Mouse (Mus musculus) subcutaneous adipose tissue, adult 2 months (tissue): Measurements from ENCODE around the gene Dynlt1c. TPM values are rescaled to one million over a fixed set of nuclear protein-coding genes. Genes with fewer than 3 reads are reported as not detected.

Experiments used
- polyA plus RNA-seq: library from polyadenylated mRNA; depleted of rRNA; stranded (reverse); fragments of >200 nt; gene quantifications from 2 replicates; pipeline ENCODE4 v1.2.3, GENCODE M21; 2012; ENCODE audit warnings: low replicate concordance; rRNA removed

Gene Dynlt1c
- 8.3 and 15.5 TPM in 2 replicates for polyA plus RNA-seq

GRCm38 (mm10) chr17:6601204-6601911 is at the start of gene Dynlt1c:
Gene Dynlt1c (plus strand): TSS chr17:6601671.

GRCm38 (mm10) chr17:6655567-6656281 is 54.3 kb downstream of the Dynlt1c start, which contains the start of gene Dynlt1f:
Gene Dynlt1f (minus strand): TSS chr17:6655900.

GRCm38 (mm10) chr17:6658801-6659200 is 57.3 kb downstream of the Dynlt1c start, which contains the start of gene Sytl3:
Gene Sytl3 (plus strand): TSS chr17:6659093.

Other genes starting within 250 kb of the Dynlt1c start
- 223 and 241 TPM in 2 replicates for gene Dynlt1b, start 171.6 kb upstream of the Dynlt1c start, polyA plus RNA-seq
- 49.0 and 76.3 TPM in 2 replicates for gene Dynlt1f, start 54.2 kb downstream of the Dynlt1c start, polyA plus RNA-seq
- gene Sytl3, start 57.4 kb downstream of the Dynlt1c start, polyA plus RNA-seq: 0.79 and 0.84 TPM in 2 replicates
- 5.6 and 37.1 TPM in 2 replicates for gene Ezr, start 181.1 kb downstream of the Dynlt1c start, polyA plus RNA-seq